Mouse (Mus musculus): ENCODE data around the gene Pum2.

DNA sequence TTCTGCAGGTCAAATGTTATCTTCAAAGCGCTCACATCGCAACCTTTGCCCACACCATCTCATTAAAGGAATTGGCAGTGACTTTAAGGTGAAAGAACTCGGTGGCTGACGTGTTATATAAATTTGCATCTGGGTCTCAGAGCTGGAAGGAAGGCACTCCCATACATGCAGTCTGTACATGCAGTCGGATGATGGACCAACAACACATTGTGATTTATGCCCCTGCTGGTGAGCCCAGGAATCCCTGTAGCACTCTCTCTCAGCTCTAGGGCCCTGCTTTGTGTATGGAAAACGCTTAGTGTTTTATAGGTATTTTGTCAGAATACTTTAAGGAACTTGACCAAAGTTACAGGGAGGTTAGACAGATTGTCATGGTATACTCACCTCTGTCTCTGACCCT lies 86.6 kb downstream of the Pum2 start:
- no peak for TF ChIP-seq CTCF (IDR thresholded peaks at IDR 0.05; ENCODE audit: extremely low read depth, insufficient read depth, low read length)
- no peak for TF ChIP-seq POLR2A (IDR thresholded peaks at IDR 0.05; ENCODE audit: extremely low read depth, insufficient read depth, low read length)
